In the genomic region with DNA sequence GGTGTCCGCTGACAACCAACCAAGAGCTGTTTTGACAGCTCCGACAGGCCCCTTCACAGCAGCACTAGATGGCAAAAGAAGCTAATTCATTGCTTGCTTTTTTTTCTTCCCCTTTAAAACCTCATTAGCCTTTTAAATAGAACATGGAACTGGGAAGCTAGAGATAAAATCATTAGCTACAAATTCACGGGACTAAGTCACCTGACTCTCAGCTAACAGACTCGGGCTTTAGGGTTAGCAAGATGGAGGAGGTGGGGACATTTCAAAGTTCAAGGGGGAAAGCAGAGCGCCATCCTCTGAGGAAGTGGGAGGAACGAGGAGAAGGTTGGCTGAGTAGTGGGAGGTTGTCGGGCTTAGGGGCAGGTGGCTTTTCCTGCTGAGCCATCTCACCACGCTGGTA, we compare ENCODE assay signal across 21 mouse cellular contexts.
"Had no signal": no experiment of that assay in that cellular context is flagged by ENCODE, and none has a peak within 500 bp of the region (broad histone marks: within the 10 kb centered on the region; RNA-seq: fewer than 3 reads in every experiment).

No protein-coding gene starts in this region.

- H3K27me3 ChIP-seq: heart, embryonic 12.5 days; hindbrain, embryonic 15.5 days; limb, embryonic 13.5 days; limb, embryonic 15.5 days; liver, embryonic 12.5 days had no signal

- H3K36me3 ChIP-seq: heart, embryonic 12.5 days; hindbrain, embryonic 13.5 days; hindbrain, embryonic 15.5 days; limb, embryonic 13.5 days; limb, embryonic 15.5 days; liver, embryonic 12.5 days had no signal

- H3K9me3 ChIP-seq: heart, embryonic 12.5 days; hindbrain, embryonic 13.5 days; hindbrain, embryonic 15.5 days; limb, embryonic 13.5 days; limb, embryonic 15.5 days; liver, embryonic 12.5 days had no signal

- DNase-seq: gastrocnemius, postnatal 14 days; gastrocnemius, postnatal 36 days; heart, adult 2 months; heart, postnatal 14 days; heart, postnatal 36 days; kidney, adult 11 months; kidney, adult 8-10 months; kidney, postnatal 14 days; layer of hippocampus, adult 9-11 months; layer of hippocampus, postnatal 36 days; left cerebral cortex, postnatal 4 days had no signal

- ATAC-seq: hindbrain, postnatal 0 days; intestine, embryonic 16.5 days; liver, embryonic 12.5 days had no signal

- H3K9ac ChIP-seq: heart, embryonic 12.5 days; hindbrain, embryonic 13.5 days; hindbrain, embryonic 15.5 days; limb, embryonic 13.5 days; limb, embryonic 15.5 days; liver, embryonic 12.5 days; liver, embryonic 14.5 days had no signal

- H3K4me1 ChIP-seq: hindbrain, embryonic 15.5 days had no signal

- H3K4me2 ChIP-seq: heart, embryonic 12.5 days; hindbrain, embryonic 13.5 days; hindbrain, embryonic 15.5 days; limb, embryonic 13.5 days; limb, embryonic 15.5 days; liver, embryonic 12.5 days had no signal

- H3K4me3 ChIP-seq: heart, adult 2 months; heart, embryonic 12.5 days; hindbrain, embryonic 13.5 days; hindbrain, embryonic 15.5 days; limb, embryonic 13.5 days; limb, embryonic 15.5 days; liver, embryonic 12.5 days had no signal

- H3K27ac ChIP-seq: heart, adult 2 months; hindbrain, embryonic 13.5 days; hindbrain, embryonic 15.5 days; hindbrain, postnatal 0 days; kidney, postnatal 0 days; limb, embryonic 13.5 days; limb, embryonic 15.5 days; liver, embryonic 12.5 days; liver, embryonic 14.5 days had no signal
